Mouse (Mus musculus) limb, embryonic 15.5 days (tissue): Measurements from ENCODE around the gene Apoa5. TPM values are rescaled to one million over a fixed set of nuclear protein-coding genes. Genes with fewer than 3 reads are reported as not detected.

ENCODE experiments used
- ATAC-seq: fragments of 200-750 bp; cut with Nextera tagmentation; 2 replicates; pipeline ENCODE4 v1.8.0; 2017; ENCODE audit warnings: low read depth, moderate TSS enrichment; ENCODE audit not compliant: insufficient number of reproducible peaks, low FRiP score, low TSS enrichment
- H3K27ac ChIP-seq: fragments of 300-500 bp; sonication (generic); 2 replicates; pipeline ENCODE4 v1.5.1; 2015; ENCODE audit warnings: moderate library complexity, mild to moderate bottlenecking, inconsistent platforms
- H3K27me3 ChIP-seq: fragments of 300-500 bp; sonication (generic); 2 replicates; pipeline ENCODE4 v1.6.1; 2015; ENCODE audit warnings: inconsistent platforms
- H3K36me3 ChIP-seq: fragments of 300-500 bp; sonication (generic); 2 replicates; pipeline ENCODE4 v1.6.1; 2015; ENCODE audit warnings: inconsistent platforms
- H3K4me1 ChIP-seq: fragments of 300-500 bp; sonication (generic); 2 replicates; pipeline ENCODE4 v1.6.1; 2015; ENCODE audit warnings: inconsistent platforms
- H3K4me2 ChIP-seq: fragments of 300-500 bp; sonication (generic); 2 replicates; pipeline ENCODE4 v1.6.1; 2015; ENCODE audit warnings: mild to moderate bottlenecking, inconsistent platforms
- H3K4me3 ChIP-seq: fragments of 300-500 bp; sonication (generic); 2 replicates; pipeline ENCODE4 v1.5.1; 2015; ENCODE audit warnings: mild to moderate bottlenecking, inconsistent platforms
- H3K9ac ChIP-seq: fragments of 300-500 bp; sonication (generic); 2 replicates; pipeline ENCODE4 v1.6.1; 2015; ENCODE audit warnings: inconsistent platforms
- H3K9me3 ChIP-seq: fragments of 300-500 bp; sonication (generic); 2 replicates; pipeline ENCODE4 v1.6.1; 2016; ENCODE audit warnings: inconsistent platforms
- WGBS: fragments of 180-500 bp; shearing (Covaris S2); methylation state at CpG from one replicate; pipeline ENCODE4 v1.1.7; 2015; 5-methylcytosine and 5-hydroxymethylcytosine counted together
- polyA plus RNA-seq: library from polyadenylated mRNA; unstranded; fragments of >200 nt; fragmentation: Nextera tagmentation; extraction: Ambion mirVana; gene quantifications from 2 replicates; pipeline ENCODE4 v1.2.1, GENCODE M21; 2015

Apoa5 gene
- polyA plus RNA-seq, result not detected in 2 replicates

GRCm38 (mm10) chr9:46268343-46268873, at the start of gene Apoa5:
TSS of gene Apoa5 (plus strand) at chr9:46268633.
- no peak for ATAC-seq
- Histone ChIP-seq H3K36me3 (no peaks in the 10 kb centered on the region), H3K4me2 (no peak within 1 kb of the TSS), H3K9me3 (no peaks in the 10 kb centered on the region), H3K27ac (no peak within 1 kb of the TSS), H3K27me3 (peaks cover 20% of the 10 kb centered on the region), H3K4me1 (peaks cover 10% of the 10 kb centered on the region), H3K9ac (no peak within 1 kb of the TSS), H3K4me3 (no peak within 1 kb of the TSS)
- WGBS, result 48% methylated on average over 7 of the region's 7 CpGs

GRCm38 (mm10) chr9:46223090-46223489, 45.3 kb upstream of the Apoa5 start:
- Histone ChIP-seq H3K27me3 (no peaks in the 10 kb centered on the region), H3K9me3 (no peaks in the 10 kb centered on the region), H3K36me3 (peaks cover 47% of the 10 kb centered on the region), H3K27ac (no peak overlapping the region), H3K9ac (no peak overlapping the region), H3K4me3 (no peak overlapping the region), H3K4me2 (no peak overlapping the region), H3K4me1 (no peaks in the 10 kb centered on the region)
- WGBS, result 89% methylated on average over 6 of the region's 6 CpGs
- ATAC-seq, result no peak

- no peaks in the 10 kb centered on the region; the same call in 1 of the 2 replicates for H3K27me3 ChIP-seq
- H3K4me3 ChIP-seq, result no peak overlapping the region
- ATAC-seq, result no peak
- WGBS, result 85% methylated on average over 3 of the region's 3 CpGs
- H3K9ac ChIP-seq, result no peak overlapping the region
- H3K4me1 ChIP-seq, result no peaks in the 10 kb centered on the region
- H3K27ac ChIP-seq, result no peak overlapping the region
- no peak overlapping the region for H3K4me2 ChIP-seq
- H3K9me3 ChIP-seq, result no peaks in the 10 kb centered on the region
- H3K36me3 ChIP-seq, result peaks cover 42% of the 10 kb centered on the region
These were observed 44.3 kb upstream of the Apoa5 start for GRCm38 (mm10) chr9:46224101-46224500.

DNA sequence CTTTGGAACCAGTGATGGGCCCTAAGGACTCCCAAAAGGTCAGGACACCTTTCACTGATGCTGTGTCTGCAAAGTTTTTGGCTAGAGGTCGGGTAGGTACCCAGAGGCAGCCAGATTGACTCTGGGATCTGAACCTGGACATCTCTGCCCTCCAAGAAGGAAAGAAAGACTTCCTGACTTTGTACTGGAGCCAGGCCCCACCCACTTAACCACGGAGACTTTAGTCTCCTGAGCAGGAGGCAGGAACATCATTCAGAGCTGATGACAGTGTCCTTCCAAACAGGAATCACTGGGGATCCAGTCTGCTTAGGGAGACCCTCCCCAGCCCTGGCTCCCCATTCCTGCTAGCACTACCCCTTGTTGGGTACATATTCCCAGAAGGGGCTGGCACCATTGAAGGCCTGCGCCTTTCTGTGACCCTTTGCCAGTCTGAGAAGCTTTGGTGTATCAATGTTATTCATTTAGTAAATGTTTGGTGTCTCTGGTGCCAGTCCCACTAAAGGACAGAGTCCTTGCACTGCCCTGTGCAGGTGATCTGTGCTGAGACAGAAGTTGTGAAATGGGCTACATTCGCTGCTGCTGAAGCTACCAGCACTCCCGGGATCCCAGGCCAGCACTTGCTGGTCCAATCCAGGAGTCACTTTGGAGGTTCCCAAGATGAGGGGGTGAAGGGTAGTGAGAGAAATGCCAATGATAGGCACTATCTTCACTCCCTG, 43.3 kb upstream of the Apoa5 start:
- Histone ChIP-seq H3K27ac (no peak overlapping the region), H3K36me3 (peaks cover 32% of the 10 kb centered on the region), H3K4me1 (peaks cover 7% of the 10 kb centered on the region), H3K9ac (no peak overlapping the region), H3K4me3 (no peak overlapping the region), H3K4me2 (no peak overlapping the region), H3K9me3 (no peaks in the 10 kb centered on the region), H3K27me3 (no peaks in the 10 kb centered on the region; the same call in 1 of the 2 replicates)
- ATAC-seq, result no peak
- 62% methylated on average over 5 of the region's 5 CpGs for WGBS

DNA sequence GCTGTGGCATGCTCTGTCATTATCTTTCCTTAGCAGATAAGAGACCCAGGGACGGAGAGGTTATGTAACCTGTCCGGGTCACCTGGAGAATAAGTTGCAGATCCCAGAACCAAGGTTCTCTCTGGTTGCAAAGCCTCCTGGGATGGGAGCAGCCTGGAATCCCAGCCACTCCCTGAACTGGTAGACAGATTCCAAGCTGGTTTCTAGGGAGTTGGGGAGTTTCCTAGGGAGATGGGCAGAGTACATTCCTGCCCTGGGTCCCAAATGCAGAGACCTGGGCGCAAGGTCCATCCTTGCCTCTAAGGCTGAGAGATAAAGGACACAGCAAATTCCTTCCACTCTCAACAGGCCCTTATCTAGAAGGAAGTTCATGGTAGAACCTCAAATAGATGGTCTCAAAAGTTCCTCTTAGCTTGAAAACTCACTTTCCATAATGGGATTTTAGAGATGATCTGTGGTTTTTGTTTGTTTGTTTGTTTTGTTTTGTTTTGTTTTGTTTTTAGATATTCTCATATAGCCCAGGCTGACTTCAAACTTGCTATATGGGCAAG, 41.3 kb upstream of the Apoa5 start:
- Histone ChIP-seq H3K27ac (no peak overlapping the region), H3K36me3 (peaks cover 11% of the 10 kb centered on the region), H3K9ac (no peak overlapping the region), H3K4me2 (no peak overlapping the region), H3K4me1 (peaks cover 15% of the 10 kb centered on the region), H3K4me3 (no peak overlapping the region), H3K27me3 (no peaks in the 10 kb centered on the region; the same call in 1 of the 2 replicates), H3K9me3 (no peaks in the 10 kb centered on the region)
- no peak for ATAC-seq
- 84% methylated on average over 3 of the region's 3 CpGs for WGBS

DNA sequence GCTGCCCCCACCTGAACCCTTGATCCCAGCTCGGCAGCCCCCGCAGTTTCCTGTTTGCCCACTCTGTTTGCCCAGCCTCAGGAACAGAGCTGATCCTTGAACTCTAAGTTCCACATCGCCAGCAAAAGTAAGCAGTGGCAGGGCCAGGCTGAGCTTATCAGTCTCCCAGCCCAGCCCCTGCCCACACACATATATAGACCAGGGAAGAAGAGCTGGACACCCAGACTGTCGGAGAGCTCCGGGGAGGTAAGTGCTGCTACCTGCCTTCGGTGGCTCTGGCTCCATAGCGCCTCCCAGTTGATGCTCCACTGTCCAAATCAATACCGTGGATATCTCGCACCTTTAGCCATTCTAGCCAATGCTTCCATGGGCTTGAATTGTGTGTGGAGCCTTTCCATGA, 39.9 kb upstream of the Apoa5 start, which contains the start of gene Apoa1:
Apoa1 (plus strand) TSS at position 90 of the 400 bp plus-strand sequence.
- Histone ChIP-seq H3K27ac (no peak within 1 kb of the TSS), H3K36me3 (no peaks in the 10 kb centered on the region), H3K4me1 (peaks cover 15% of the 10 kb centered on the region), H3K9me3 (no peaks in the 10 kb centered on the region), H3K4me3 (no peak within 1 kb of the TSS), H3K9ac (no peak within 1 kb of the TSS), H3K4me2 (peak within 1 kb of the TSS; percentile 88; the same call in 1 of the 2 replicates), H3K27me3 (no peaks in the 10 kb centered on the region; the same call in 1 of the 2 replicates)
- no peak for ATAC-seq
- 73% methylated on average over 9 of the region's 9 CpGs for WGBS

DNA sequence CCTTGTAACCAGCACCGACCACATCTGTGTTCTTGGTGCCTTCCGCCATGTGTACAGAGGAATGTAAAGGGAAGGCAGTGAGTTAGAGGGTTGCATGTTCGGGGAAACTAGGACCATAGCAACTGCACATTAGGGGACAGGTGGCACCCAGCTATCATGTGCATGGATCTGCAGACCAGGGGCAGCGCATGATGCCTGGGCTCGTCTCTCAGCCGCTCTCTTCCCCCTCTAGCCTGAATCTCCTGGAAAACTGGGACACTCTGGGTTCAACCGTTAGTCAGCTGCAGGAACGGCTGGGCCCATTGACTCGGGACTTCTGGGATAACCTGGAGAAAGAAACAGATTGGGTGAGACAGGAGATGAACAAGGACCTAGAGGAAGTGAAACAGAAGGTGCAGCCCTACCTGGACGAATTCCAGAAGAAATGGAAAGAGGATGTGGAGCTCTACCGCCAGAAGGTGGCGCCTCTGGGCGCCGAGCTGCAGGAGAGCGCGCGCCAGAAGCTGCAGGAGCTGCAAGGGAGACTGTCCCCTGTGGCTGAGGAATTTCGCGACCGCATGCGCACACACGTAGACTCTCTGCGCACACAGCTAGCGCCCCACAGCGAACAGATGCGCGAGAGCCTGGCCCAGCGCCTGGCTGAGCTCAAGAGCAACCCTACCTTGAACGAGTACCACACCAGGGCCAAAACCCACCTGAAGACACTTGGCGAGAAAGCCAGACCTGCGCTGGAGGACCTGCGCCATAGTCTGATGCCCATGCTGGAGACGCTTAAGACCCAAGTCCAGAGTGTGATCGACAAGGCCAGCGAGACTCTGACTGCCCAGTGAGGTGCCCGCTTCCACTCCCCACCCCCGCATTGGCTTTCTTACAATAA, 38.6 kb upstream of the Apoa5 start:
- peak; percentile 73; the same call in 1 of the 2 replicates for ATAC-seq
- Histone ChIP-seq H3K9ac (peak overlapping the region; percentile 15; the same call in 1 of the 2 replicates), H3K9me3 (no peaks in the 10 kb centered on the region), H3K27ac (no peak overlapping the region), H3K27me3 (no peaks in the 10 kb centered on the region; the same call in 1 of the 2 replicates), H3K36me3 (no peaks in the 10 kb centered on the region), H3K4me3 (peak overlapping the region; percentile 48), H3K4me2 (peak overlapping the region; percentile 88), H3K4me1 (peaks cover 15% of the 10 kb centered on the region)
- 15% methylated on average over 37 of the region's 37 CpGs for WGBS

- no peak for ATAC-seq
- Histone ChIP-seq H3K9ac (peak overlapping the region; percentile 15; the same call in 1 of the 2 replicates), H3K9me3 (no peaks in the 10 kb centered on the region), H3K4me1 (peaks cover 15% of the 10 kb centered on the region), H3K4me3 (peak overlapping the region; percentile 48), H3K27ac (no peak overlapping the region), H3K4me2 (peak overlapping the region; percentile 88), H3K36me3 (no peaks in the 10 kb centered on the region), H3K27me3 (no peaks in the 10 kb centered on the region; the same call in 1 of the 2 replicates)
- WGBS, result 11% methylated on average over 13 of the region's 13 CpGs
These were observed 37.9 kb upstream of the Apoa5 start for GRCm38 (mm10) chr9:46230450-46230975.

DNA sequence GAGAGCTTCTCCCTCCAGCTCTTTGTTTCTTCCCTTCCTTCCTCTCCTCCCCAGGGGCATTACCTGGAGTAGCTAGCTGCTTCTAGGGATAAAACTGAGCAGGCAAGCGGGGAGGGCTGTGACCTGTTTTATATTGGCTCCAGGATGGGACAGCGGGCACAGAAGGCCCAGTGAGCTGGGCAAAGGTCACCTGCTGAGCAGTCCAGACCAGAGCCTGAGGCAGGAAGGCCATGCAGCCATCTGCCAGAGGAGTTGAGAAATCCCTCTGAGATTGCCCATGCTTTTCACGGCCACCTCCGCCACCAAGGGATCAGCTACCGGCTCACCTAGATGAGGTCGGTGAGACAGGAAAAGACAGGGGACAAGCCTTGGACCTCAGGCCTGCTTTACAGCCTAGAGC, 33.2 kb upstream of the Apoa5 start:
- Histone ChIP-seq H3K9me3 (no peaks in the 10 kb centered on the region), H3K36me3 (no peaks in the 10 kb centered on the region), H3K27me3 (no peaks in the 10 kb centered on the region), H3K27ac (no peak overlapping the region), H3K4me3 (no peak overlapping the region), H3K4me2 (no peak overlapping the region), H3K9ac (no peak overlapping the region), H3K4me1 (peaks cover 7% of the 10 kb centered on the region)
- ATAC-seq, result no peak
- WGBS, result 89% methylated on average over 6 of the region's 6 CpGs

DNA sequence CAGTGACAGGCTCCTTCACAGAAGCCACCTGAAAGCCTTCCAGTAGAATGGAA, 33.0 kb upstream of the Apoa5 start, which contains the start of gene Apoc3:
Apoc3 (minus strand) TSS at position 41 of the 53 bp plus-strand sequence.
- H3K27ac ChIP-seq, result no peak within 1 kb of the TSS
- ATAC-seq, result no peak
- no peaks in the 10 kb centered on the region for H3K36me3 ChIP-seq
- no peak within 1 kb of the TSS for H3K9ac ChIP-seq
- H3K4me1 ChIP-seq, result peaks cover 5% of the 10 kb centered on the region
- H3K4me2 ChIP-seq, result no peak within 1 kb of the TSS
- H3K4me3 ChIP-seq, result no peak within 1 kb of the TSS
- no peaks in the 10 kb centered on the region for H3K9me3 ChIP-seq
- no peaks in the 10 kb centered on the region for H3K27me3 ChIP-seq

DNA sequence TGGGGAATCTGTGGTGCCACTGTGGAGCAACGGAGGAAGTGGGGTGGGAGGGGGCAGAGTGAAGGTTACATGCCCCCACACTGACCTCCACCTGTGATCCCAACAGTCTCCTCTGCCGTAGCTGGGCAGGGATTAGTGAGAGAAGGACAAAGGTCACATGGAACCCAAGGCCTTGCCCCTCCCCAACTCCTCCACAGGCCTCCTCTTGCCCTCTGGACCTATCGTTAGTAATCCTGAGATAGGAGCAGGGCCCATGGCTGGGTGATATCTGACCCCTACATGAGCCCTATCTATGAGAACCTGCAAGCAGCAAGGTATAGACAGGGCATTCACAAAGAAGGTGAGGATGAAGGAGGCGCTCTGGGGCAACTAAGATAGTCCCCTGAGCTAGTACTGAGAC, 32.8 kb upstream of the Apoa5 start:
- Histone ChIP-seq H3K36me3 (no peaks in the 10 kb centered on the region), H3K9me3 (no peaks in the 10 kb centered on the region), H3K4me1 (0 out of 2 replicates have a peak, but pooled peaks cover 3% of the 10 kb centered on the region), H3K9ac (no peak overlapping the region), H3K27ac (no peak overlapping the region), H3K4me2 (no peak overlapping the region), H3K4me3 (no peak overlapping the region), H3K27me3 (no peaks in the 10 kb centered on the region)
- no peak for ATAC-seq
- WGBS, result 61% methylated on average over 4 of the region's 4 CpGs

DNA sequence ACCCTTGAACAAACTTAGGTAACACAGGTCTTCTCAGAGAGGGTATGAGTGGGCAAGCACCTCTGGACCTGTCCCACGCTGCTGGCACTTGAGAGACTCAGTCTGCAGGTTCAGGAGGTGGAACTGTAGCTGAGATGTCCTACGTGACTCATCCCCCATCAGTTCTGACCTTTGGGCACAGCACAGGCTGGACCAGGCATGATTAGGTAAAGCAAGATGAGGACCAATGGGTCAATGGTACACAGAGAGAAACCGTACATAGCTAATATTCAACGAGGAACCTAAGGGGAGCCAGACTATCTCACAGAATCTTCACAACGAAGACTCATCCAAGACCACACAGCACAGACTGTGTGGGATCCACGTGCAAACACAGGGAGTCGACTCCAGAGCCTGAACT, 29.6 kb upstream of the Apoa5 start:
- Histone ChIP-seq H3K36me3 (no peaks in the 10 kb centered on the region), H3K27ac (no peak overlapping the region), H3K4me3 (no peak overlapping the region), H3K9ac (no peak overlapping the region), H3K4me1 (no peaks in the 10 kb centered on the region), H3K4me2 (no peak overlapping the region), H3K27me3 (no peaks in the 10 kb centered on the region), H3K9me3 (no peaks in the 10 kb centered on the region)
- 88% methylated on average over 7 of the region's 7 CpGs for WGBS
- ATAC-seq, result no peak
